Mouse (Mus musculus): ENCODE results near the gene Spata31d1a. TPM values are rescaled to one million over a fixed set of nuclear protein-coding genes. Genes with fewer than 3 reads are reported as not detected.

Gene Spata31d1a
- polyA plus RNA-seq (2012; rRNA removed) (0.01 TPM in 2 replicates), polyA plus RNA-seq (2014; fragmentation: Nextera tagmentation; extraction: Ambion mirVana) (0.06 TPM in 1 of 2 replicates, not detected in the other)

GRCm38 (mm10) chr13:59710230-59710629 is at the start of gene Spata31d1a:
Gene Spata31d1a (minus strand): TSS chr13:59710330.
- no peak for TF ChIP-seq POLR2A (IDR thresholded peaks at IDR 0.05; ENCODE audit: borderline replicate concordance, extremely low read depth, insufficient read depth, insufficient read length)
- no peaks in the 10 kb centered on the region for H3K36me3 ChIP-seq (ENCODE audit: control insufficient read depth, insufficient read depth, low read length)
- ATAC-seq (ENCODE audit: low FRiP score, low read depth) = no peak
- WGBS = 91% methylated on average over 15 of the region's 15 CpGs
- H3K4me2 ChIP-seq (replicated peaks; ENCODE audit: low read depth, low read length, severe bottlenecking) = no peak within 1 kb of the TSS
- no peaks in the 10 kb centered on the region for H3K4me1 ChIP-seq (ENCODE audit: control insufficient read depth, insufficient read depth, low read length)
- H3K9me3 ChIP-seq (ENCODE audit: control insufficient read depth, low read length) = no peaks in the 10 kb centered on the region
- no peak within 1 kb of the TSS for H3K9ac ChIP-seq (ENCODE audit: low read depth, low read length, severe bottlenecking)
- DNase-seq (ENCODE audit: low spot score) = no peak
- no peaks in the 10 kb centered on the region for H3K27me3 ChIP-seq (ENCODE audit: control insufficient read depth, insufficient read depth, low read length)
- H3K27ac ChIP-seq (replicated peaks; ENCODE audit: low read depth, low read length) = no peak within 1 kb of the TSS
- H3K4me3 ChIP-seq (replicated peaks; ENCODE audit: low read length) = no peak within 1 kb of the TSS

DNA sequence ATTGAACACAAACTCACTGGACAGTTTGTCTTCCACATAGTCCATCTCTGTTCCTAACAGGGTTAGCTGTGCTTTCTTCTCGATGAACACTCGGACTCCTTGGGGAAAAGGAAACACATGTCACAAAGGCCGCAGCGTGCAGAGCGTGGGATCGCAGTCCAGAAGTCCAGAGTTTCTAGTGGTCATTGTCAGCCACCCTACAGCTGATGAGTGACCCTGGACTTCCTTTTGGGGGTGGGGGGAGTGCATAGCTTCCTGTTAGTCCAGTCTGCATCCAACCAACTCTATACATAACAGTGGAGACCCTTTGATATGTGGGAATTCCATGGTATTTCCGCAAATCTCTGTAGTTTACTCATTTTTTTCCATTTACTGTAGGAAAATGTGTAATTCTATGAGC is 46.8 kb upstream of the Spata31d1a start:
- H3K36me3 ChIP-seq (ENCODE audit: control insufficient read depth, insufficient read depth, low read length) = peaks cover 59% of the 10 kb centered on the region
- DNase-seq (ENCODE audit: low spot score) (no peak), ATAC-seq (ENCODE audit: low FRiP score, low read depth) (no peak)
- no peaks in the 10 kb centered on the region for H3K27me3 ChIP-seq (ENCODE audit: control insufficient read depth, insufficient read depth, low read length)
- H3K27ac ChIP-seq (replicated peaks; ENCODE audit: low read depth, low read length) = no peak overlapping the region
- no peak overlapping the region for H3K4me2 ChIP-seq (replicated peaks; ENCODE audit: low read depth, low read length, severe bottlenecking)
- H3K4me1 ChIP-seq (ENCODE audit: control insufficient read depth, insufficient read depth, low read length) = no peaks in the 10 kb centered on the region
- H3K9me3 ChIP-seq (ENCODE audit: control insufficient read depth, low read length) = no peaks in the 10 kb centered on the region
- no peak for TF ChIP-seq POLR2A (IDR thresholded peaks at IDR 0.05; ENCODE audit: borderline replicate concordance, extremely low read depth, insufficient read depth, insufficient read length)
- WGBS = 90% methylated on average over 7 of the region's 7 CpGs
- H3K9ac ChIP-seq (ENCODE audit: low read depth, low read length, severe bottlenecking) = no peak overlapping the region
- no peak overlapping the region for H3K4me3 ChIP-seq (replicated peaks; ENCODE audit: low read length)

DNA sequence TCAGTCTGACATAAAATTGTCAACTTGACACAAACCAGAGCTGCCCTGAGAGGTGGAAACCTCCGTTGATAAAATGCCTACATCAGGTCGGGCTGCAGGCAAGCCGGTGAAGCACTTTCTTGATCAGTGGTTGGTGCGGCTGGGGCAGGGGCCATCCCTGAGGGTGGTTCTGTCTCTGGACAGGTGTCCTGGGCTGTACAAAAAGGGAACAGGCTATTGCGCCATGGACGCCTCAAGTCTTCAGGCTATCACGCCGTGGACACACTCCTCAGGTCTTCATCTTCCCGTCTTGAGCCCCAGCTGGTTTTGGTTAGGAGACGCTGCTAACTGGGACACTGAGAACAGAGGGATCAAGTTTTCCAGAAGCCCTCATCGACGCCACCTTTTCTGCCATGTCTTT is 40.2 kb upstream of the Spata31d1a start:
- no peak for TF ChIP-seq POLR2A (IDR thresholded peaks at IDR 0.05; ENCODE audit: borderline replicate concordance, extremely low read depth, insufficient read depth, insufficient read length)
- H3K9ac ChIP-seq (ENCODE audit: low read depth, low read length, severe bottlenecking) = no peak overlapping the region
- H3K4me2 ChIP-seq (replicated peaks; ENCODE audit: low read depth, low read length, severe bottlenecking) = no peak overlapping the region
- peaks cover 11% of the 10 kb centered on the region; the same call in 1 of the 2 replicates for H3K36me3 ChIP-seq (ENCODE audit: control insufficient read depth, insufficient read depth, low read length)
- H3K27me3 ChIP-seq (ENCODE audit: control insufficient read depth, insufficient read depth, low read length) = no peaks in the 10 kb centered on the region
- H3K4me3 ChIP-seq (replicated peaks; ENCODE audit: low read length) = no peak overlapping the region
- H3K27ac ChIP-seq (replicated peaks; ENCODE audit: low read depth, low read length) = no peak overlapping the region
- no peaks in the 10 kb centered on the region for H3K4me1 ChIP-seq (ENCODE audit: control insufficient read depth, insufficient read depth, low read length)
- H3K9me3 ChIP-seq (ENCODE audit: control insufficient read depth, low read length) = no peaks in the 10 kb centered on the region
- 41% methylated on average over 12 of the region's 12 CpGs for WGBS
- no peak for ATAC-seq (ENCODE audit: low FRiP score, low read depth)
- no peak for DNase-seq (ENCODE audit: low spot score)

DNA sequence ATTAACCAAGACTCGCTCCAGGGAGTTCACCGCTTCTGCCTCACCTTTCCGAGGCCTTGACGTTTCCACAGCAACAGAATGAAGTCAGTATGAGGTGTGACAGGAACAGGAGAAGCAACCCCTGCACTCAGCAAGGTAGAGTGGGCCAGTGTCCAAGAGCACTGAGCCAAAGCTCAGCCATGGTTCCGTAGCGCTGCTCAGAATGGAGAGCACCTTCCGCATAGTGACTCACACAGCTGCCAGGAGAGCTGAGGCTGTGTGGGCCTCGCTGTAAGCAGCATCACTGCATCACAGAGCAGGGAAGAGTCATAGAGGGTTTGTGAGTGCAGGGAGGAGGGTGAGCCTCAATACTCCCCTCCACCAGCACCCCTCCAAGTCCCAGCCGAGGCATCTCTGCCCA is 36.6 kb upstream of the Spata31d1a start, which contains the start of gene 1700014D04Rik:
Gene 1700014D04Rik (minus strand): TSS at position 42 of the 400 bp plus-strand sequence.
- 78% methylated on average over 9 of the region's 9 CpGs for WGBS
- no peak for DNase-seq (ENCODE audit: low spot score)
- no peak within 1 kb of the TSS for H3K9ac ChIP-seq (ENCODE audit: low read depth, low read length, severe bottlenecking)
- no peaks in the 10 kb centered on the region for H3K36me3 ChIP-seq (ENCODE audit: control insufficient read depth, insufficient read depth, low read length)
- H3K4me3 ChIP-seq (replicated peaks; ENCODE audit: low read length) = no peak within 1 kb of the TSS
- no peaks in the 10 kb centered on the region for H3K9me3 ChIP-seq (ENCODE audit: control insufficient read depth, low read length)
- H3K27ac ChIP-seq (replicated peaks; ENCODE audit: low read depth, low read length) = no peak within 1 kb of the TSS
- no peaks in the 10 kb centered on the region for H3K4me1 ChIP-seq (ENCODE audit: control insufficient read depth, insufficient read depth, low read length)
- H3K27me3 ChIP-seq (ENCODE audit: control insufficient read depth, insufficient read depth, low read length) = no peaks in the 10 kb centered on the region
- ATAC-seq (ENCODE audit: low FRiP score, low read depth) = no peak
- TF ChIP-seq POLR2A (IDR thresholded peaks at IDR 0.05; ENCODE audit: borderline replicate concordance, extremely low read depth, insufficient read depth, insufficient read length) = no peak
- no peak within 1 kb of the TSS for H3K4me2 ChIP-seq (replicated peaks; ENCODE audit: low read depth, low read length, severe bottlenecking)

DNA sequence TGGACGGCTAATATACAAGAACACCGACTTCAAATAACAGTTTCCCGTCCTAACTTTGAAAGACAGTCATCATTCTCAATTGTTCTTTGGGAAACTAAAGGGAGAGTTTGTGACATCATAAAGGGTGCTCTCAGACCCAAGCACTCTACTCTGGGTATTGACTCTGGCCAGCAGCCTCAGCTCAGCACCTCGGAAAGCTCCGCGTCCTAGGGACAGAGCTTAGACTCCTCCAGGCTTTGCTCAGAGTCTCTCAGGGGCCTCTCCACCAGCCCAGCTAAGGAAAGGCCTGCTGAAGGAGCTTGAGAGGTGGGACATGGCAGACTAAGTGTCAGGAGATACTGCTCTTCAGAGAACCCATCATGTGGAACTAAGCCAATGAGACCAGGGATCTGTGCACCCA is 36.0 kb upstream of the Spata31d1a start:
- no peak for DNase-seq (ENCODE audit: low spot score)

GRCm38 (mm10) chr13:59745462-59745861 is 35.3 kb upstream of the Spata31d1a start:
- Histone ChIP-seq H3K4me3 (replicated peaks; ENCODE audit: low read length) (no peak overlapping the region), H3K9me3 (ENCODE audit: control insufficient read depth, low read length) (no peaks in the 10 kb centered on the region), H3K27ac (replicated peaks; ENCODE audit: low read depth, low read length) (no peak overlapping the region), H3K36me3 (ENCODE audit: control insufficient read depth, insufficient read depth, low read length) (no peaks in the 10 kb centered on the region), H3K27me3 (ENCODE audit: control insufficient read depth, insufficient read depth, low read length) (no peaks in the 10 kb centered on the region), H3K4me1 (ENCODE audit: control insufficient read depth, insufficient read depth, low read length) (no peaks in the 10 kb centered on the region), H3K9ac (ENCODE audit: low read depth, low read length, severe bottlenecking) (no peak overlapping the region), H3K4me2 (replicated peaks; ENCODE audit: low read depth, low read length, severe bottlenecking) (no peak overlapping the region)
- no peak for TF ChIP-seq POLR2A (IDR thresholded peaks at IDR 0.05; ENCODE audit: borderline replicate concordance, extremely low read depth, insufficient read depth, insufficient read length)
- ATAC-seq (ENCODE audit: low FRiP score, low read depth) (no peak), DNase-seq (ENCODE audit: low spot score) (no peak)
- WGBS = 84% methylated on average over 6 of the region's 6 CpGs

More for the DNA sequence above, 36.0 kb upstream of the Spata31d1a start:
- no peaks in the 10 kb centered on the region for H3K27me3 ChIP-seq (ENCODE audit: control insufficient read depth, insufficient read depth, low read length)
- H3K36me3 ChIP-seq (ENCODE audit: control insufficient read depth, insufficient read depth, low read length) = no peaks in the 10 kb centered on the region
- no peaks in the 10 kb centered on the region for H3K9me3 ChIP-seq (ENCODE audit: control insufficient read depth, low read length)
- no peak overlapping the region for H3K9ac ChIP-seq (ENCODE audit: low read depth, low read length, severe bottlenecking)
- H3K4me2 ChIP-seq (replicated peaks; ENCODE audit: low read depth, low read length, severe bottlenecking) = no peak overlapping the region
- H3K4me1 ChIP-seq (ENCODE audit: control insufficient read depth, insufficient read depth, low read length) = no peaks in the 10 kb centered on the region
- ATAC-seq (ENCODE audit: low FRiP score, low read depth) = no peak
- 71% methylated on average over 6 of the region's 6 CpGs for WGBS
- no peak overlapping the region for H3K27ac ChIP-seq (replicated peaks; ENCODE audit: low read depth, low read length)
- no peak for TF ChIP-seq POLR2A (IDR thresholded peaks at IDR 0.05; ENCODE audit: borderline replicate concordance, extremely low read depth, insufficient read depth, insufficient read length)
- H3K4me3 ChIP-seq (replicated peaks; ENCODE audit: low read length) = no peak overlapping the region
